Mouse (Mus musculus) spleen, postnatal 4 days (tissue): ENCODE measurements around the gene Obp2b.
"Not testable (repeated sequence)": the region's sequence is repeated elsewhere in the genome, so short reads cannot be mapped to it uniquely, and the experiment has no call there.

Source experiments
- DNase-seq, 2 experiments: peaks; one replicate each; pipeline ENCODE4 v3.0.0; 2022; ENCODE audit warnings: low spot score in 2 of 2

The Obp2b gene

DNA sequence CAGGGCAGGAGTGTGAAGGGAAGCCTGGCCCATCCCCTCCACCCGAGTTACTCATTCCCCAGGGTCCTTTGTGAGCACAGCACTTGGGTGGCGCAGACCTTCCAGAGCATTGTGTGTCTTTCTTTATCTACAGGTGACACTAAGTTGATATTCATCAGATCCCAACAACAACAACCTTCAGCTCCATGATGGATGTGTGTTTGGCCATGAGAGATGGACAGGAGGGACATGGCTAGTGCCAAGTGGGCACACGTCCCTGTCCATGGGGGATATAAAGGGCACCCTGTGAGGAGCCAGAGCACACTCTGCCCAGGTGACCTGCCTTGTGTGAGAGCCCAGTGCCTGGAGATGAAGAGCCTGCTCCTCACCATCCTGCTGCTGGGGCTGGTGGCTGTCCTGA, at the start of gene Obp2b:
TSS of gene Obp2b (plus strand) at position 301 of the 400 bp plus-strand sequence.
- not testable (repeated sequence) for DNase-seq

DNA sequence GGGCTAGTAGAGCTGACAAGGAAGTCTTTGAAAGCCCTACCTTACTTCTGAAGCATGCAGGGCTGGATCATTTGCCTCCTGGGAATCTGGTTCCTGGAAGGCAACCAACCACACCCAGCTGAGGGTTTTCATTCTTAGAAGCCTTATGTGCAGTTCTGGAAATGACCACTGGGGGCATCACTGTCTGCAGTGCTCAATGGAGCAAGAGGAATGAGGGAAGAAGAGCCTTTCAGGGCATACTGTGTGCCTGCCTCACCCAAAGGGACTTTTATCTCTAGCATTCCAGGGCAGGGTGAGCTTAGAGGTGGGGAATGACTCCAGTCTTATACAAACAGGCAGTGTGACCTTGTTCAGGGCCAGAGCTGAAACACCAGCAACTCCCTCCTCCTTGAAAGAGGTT, 42.2 kb upstream of the Obp2b start:
- DNase-seq: peak; percentile 37 to 81

DNA sequence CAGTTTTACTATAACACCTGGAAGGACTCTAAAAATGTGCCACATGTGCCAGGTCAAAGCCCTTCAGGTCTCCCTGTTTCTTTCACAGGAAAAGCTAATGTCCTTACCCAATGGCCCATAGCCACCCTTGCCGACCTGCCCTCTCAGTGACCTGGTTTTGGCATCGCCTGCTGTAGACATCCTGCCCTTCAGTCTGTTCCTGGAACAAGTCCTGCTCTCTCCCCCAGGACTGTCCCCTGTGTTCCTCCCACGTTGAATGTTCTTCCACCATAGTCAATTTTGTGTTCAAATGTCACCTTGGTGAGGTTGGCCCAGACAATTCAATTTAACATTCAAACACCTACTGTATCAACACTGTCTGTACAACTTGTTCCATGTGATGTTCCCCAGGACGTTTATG, 39.9 kb upstream of the Obp2b start:
- no peak for DNase-seq

DNA sequence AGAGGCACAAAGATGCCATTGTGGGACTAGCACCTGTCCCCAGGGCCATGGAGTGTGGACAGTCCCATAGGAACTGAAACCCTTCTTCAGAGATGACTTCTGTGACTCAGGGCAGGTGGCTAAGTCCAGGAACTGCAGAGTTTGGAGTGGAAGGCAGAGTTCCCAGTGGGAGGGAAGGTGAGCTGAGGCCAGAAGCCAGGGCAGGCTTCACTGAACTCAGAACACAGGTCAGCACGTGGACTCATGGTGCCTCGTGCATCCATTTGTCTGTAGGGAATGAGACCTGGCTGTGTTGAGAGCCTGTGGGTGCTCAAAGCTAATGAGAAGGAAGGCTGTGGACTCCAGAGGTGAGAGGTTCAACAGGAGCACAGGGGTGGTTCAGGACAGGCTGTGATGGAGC, 38.1 kb upstream of the Obp2b start:
- no peak for DNase-seq

DNA sequence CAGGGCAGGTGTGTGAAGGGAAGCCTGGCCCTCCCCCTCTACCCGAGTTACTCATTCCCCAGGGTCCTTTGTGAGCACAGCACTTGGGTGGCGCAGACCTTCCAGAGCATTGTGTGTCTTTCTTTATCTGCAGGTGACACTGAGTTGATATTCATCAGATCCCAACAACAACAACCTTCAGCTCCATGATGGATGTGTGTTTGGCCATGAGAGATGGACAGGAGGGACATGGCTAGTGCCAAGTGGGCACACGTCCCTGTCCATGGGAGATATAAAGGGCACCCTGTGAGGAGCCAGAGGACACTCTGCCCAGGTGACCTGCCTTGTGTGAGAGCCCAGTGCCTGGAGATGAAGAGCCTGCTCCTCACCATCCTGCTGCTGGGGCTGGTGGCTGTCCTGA, 37.1 kb upstream of the Obp2b start, which contains the start of gene Obp2a:
TSS of gene Obp2a (plus strand) at position 301 of the 400 bp plus-strand sequence.
- not testable (repeated sequence) for DNase-seq

DNA sequence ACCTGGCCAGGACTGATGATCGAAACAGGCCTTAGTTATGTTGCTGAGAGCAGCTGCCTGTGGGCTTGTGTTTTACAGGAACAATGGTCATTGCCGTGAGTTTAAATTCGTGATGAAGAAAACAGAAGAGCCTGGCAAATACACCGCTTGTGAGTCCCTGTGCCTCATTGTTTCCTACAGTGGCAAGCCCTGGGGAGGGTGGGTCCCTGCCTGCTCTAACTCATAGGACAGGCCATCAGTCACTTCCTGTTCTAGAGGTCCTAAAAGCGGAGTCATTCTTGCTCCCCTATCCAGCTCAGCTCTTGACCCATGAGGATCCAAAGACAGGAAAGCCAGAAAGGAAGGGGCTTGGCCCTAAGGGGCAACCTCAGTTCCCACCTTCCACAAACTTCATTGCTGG, 35.8 kb upstream of the Obp2b start:
- DNase-seq: peak in 1 of 2 experiments; percentile 38

DNA sequence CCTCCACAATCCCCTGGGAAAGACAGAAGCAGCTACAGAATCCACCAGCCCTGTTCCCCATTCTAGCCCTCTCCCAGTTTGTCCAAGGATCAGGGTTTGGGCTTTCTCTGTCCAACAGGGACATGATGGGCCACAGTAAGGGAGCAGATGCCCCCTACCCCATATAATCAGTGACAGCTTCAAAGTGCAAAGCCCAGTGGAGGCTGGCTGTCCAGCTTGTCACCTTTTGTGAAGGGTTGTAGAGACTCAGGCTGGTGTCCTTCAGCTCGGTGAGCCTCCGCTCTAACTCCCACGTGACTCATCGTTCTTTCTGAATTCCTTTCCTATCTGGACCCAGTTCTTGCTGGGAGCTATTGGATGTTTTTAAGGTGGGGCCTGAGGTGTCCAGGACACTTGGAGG, 33.1 kb upstream of the Obp2b start:
- no peak for DNase-seq

DNA sequence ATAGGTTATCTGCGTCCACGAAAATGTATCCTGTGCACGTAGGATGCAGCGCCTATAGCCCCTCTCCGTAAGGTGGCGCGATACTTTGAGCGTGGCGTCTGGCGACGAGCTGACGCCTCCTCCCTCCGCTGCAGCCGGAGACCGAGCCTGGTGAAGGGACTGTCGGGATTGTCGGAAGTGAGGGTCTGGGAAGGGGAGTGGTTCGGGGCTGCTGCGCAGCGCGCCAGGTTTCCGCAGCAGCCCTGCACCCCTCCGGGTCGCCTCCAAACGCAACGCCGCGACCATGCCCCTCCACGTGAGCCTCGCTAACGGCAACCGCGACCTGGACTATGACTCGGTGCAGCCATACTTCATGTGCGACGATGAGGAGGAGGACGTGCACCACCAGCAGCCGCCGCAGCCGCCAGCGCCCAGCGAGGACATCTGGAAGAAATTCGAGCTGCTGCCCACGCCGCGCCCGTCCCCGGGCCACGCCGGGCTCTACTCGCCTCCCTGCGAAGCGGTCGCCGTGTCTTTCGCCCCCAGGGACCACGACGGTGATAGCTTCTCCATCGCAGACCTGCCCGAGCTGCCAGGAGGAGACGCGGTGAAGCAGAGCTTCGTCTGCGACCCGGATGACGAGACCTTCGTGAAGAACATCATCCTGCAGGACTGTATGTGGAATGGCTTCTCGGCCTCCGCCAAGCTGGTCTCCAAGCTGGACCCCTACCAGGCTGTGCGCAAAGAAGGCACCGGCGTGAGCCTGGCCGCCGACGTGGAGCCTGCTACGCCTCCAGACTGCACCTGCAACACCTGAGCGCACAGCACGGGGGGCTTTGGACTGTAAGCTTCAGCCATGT, 29.9 kb upstream of the Obp2b start, which contains the start of gene Bmyc:
TSS of gene Bmyc (plus strand) at position 97 of the 839 bp plus-strand sequence.
- DNase-seq: peak; percentile 43 to 68

DNA sequence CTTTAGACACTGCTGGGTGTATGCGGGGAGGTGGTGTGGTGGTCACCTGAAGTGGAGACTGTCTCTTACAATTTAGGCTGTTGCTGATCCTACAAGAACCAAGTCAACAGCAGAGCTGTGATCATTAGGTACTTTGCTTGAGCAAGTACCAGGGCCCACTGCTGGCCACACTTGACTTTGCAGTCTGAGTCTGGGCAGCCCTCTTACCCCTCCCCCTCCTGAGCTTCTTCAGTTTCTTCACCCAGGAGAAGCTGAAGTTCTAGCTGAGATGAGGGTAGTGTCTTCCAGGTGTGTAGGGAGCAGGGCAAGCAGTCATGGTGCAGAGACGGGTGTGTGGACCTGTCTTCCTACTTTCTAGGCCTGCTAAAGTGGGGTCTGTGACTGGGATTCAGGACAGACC, 28.7 kb upstream of the Obp2b start:
- DNase-seq: peak in 1 of 2 experiments; percentile 28

DNA sequence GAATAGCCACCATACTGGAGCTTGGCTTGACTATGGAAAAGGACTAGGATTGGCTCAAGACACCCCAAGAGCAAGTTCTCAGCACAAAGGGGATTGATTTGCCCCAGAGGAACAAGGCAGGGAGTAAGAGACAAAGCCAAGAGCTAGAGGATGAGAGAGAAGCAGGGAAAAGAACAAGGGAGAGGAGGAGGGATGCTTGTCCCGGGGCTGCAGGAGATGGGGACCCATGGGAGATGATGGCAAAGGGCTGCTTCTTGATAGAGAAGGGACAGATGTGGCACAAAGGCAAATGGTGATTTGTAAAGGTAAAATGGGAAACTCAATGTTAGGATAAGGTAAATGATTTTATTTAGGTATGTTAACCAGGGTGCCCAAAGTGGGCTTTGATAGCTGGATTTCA, 27.8 kb upstream of the Obp2b start:
- not testable (repeated sequence) for DNase-seq

DNA sequence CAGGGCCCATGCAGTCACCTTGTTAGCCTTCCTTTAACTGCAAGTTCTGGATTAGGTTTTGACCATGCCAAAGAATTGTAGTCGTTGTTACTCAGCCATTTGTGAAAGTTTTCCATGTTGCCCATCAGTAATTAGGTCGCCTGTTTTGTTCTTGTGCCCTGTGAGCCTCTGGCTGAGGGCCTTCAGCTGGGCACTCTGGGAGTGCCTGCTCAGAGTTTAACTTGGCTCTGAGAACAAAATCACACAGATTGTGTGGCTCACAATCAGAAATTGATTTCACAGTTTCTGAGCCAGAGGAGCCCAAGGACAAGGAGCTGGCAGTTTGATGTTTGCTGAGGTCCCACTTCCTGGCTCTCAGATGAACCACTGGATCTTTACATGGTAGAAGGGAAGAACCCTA, 27.0 kb upstream of the Obp2b start:
- DNase-seq: not testable (repeated sequence)

DNA sequence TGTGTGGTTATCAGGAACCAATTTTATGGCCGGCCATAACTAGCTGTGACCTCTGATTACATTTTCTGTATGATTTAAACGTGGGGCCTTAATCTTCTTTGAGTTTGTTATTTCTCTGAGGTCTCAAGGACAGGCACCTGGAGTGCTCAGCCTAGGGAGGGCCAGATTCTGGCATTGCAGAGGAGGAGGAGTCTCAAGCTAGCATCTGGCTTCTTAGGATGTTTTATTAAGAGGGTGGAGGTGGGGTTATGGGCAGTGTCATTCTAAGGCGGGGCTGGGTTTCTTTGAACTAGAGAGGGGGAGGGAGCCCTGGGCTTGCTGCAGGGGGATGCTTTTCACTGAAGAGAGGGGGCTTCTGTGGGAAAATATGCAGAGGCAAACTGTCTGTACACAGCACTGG, 25.2 kb upstream of the Obp2b start:
- DNase-seq: not testable (repeated sequence)

DNA sequence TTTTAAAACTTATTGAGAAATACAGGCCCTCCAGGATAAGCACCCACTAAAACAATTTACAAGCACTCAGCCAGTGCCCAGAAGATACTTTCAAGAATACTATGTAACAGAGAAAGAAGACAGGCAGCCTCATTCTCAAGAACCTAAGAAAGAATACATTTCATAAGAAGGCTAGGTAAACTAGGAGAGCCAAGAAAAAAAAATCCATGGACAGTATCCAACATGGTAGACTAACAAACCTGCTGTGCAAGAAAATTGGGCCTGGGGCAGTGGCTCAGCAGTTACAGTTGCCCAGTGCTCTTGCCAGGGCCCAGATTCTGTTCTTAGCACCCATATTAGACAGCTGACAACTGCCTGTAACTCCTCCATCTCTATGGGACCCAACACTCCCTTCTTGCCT, 19.6 kb upstream of the Obp2b start:
- DNase-seq: no peak

DNA sequence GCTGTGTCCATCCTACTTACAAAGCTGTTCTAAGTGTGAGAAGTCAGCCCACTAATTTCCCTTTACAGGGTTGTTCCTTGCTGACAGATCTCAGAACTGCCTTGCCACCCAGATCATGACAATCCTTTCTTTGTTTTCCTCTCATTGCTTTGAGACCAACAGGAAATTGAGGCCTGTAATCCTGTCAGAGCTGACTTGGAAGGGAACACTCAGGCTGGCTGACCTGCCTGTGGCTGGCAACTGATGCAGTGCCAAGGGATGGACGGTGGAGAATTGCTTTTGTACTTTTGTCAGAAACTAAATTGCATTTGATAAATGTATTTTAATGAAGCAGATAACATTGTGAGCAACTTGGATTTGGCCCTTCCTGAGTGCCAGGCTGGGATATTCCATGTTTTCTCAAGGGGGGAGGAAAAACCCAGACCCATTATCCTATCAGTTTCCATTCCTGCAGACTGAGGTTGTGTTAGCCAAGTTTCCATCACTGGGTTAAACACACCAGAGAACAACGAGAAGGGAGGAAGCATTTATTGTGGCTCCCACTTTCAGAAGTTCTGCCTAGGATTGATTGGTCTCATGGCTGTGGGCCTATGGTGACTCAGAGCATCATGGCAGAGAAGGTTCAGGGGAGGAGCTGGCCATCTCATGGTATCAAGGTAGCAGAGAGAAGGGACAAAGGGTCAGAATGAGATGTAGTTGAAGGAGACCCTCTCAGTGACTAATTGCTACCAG, 3.4 kb upstream of the Obp2b start:
- no peak for DNase-seq

DNA sequence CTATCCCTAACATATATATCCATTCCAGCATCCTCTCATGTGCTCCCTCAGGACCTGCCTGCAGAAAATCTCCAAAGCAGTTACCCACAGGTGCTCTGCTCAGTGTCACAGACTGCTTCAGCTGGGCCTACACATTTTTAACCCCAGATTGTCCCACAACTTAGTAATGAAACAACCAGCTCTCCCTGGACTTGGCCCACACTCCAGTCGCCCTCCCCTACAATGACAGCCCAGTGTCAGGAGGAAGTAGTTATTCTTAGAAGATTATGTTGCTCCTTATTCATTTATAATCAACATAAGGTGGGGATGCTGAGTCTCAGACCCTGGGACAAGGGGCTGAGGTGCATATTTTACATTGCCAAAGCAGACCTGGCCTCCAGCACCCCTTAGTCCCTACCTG, 4.9 kb downstream of the Obp2b start:
- DNase-seq: no peak

DNA sequence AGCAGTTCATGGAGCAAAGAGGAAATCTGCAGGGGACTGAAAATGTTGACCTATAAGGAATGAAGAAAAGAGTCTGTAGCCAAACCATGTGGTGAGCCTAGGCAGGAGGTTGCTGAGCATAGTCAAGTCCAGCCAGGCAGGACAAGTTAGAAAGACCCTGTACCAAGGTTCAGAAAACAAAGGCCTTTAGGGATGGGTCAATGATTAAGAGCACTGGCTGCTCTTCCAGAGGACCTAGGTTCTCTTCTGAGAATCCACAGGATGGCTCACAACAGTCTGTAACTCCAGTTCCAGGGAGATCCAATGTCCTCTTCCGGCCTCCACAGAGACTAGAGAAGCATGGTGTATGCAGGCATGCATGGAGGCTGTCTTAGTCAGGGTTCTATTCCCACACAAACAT, 17.4 kb downstream of the Obp2b start:
- DNase-seq: peak in 1 of 2 experiments; percentile 20

DNA sequence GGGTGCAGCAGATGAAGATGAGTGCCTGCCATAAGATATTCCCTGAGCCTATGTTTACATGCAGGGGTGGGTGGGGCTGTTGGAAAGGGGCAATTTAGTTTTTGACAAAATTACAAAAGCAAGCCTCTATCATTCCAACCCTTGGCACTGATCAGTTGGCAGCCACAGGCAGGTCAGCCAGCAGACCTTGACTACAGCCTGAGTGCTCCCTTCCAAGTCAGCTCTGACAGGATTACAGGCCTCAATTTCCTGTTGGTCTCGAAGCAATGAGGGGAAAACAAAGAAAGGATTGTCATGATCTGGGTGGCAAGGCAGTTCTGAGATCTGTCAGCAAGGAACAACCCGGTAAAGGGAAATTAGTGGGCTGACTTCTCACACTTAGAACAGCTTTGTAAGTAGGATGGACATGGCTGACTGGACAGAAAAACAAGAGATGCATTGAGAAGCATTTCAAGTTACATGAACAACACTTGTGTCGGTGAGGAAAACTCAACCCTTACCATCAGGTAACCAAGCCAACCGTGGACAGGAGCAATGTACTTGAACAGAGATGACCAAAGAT, 21.3 kb downstream of the Obp2b start:
- no peak for DNase-seq

DNA sequence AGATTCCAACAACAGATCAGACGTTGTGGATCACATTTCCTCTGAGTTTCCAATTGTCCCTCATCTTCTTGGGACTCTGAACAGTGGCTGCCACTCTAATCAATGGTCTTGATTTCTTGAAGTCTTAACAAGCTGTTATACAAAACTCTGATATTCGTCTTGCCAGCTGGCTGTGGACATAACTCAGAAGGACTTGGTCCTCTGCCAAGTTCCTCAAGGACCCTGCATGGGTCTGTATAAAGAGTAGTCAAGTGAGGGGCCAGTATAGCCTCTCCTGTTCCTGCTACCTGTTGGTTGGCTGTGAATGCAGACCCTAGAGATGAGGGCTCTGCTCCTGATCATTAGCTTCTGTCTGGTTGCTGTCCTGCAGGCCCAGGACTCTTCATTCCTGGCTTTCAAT, 28.5 kb downstream of the Obp2b start, which contains the start of gene Lcn3:
TSS of gene Lcn3 (plus strand) at position 301 of the 400 bp plus-strand sequence.
- no peak for DNase-seq

DNA sequence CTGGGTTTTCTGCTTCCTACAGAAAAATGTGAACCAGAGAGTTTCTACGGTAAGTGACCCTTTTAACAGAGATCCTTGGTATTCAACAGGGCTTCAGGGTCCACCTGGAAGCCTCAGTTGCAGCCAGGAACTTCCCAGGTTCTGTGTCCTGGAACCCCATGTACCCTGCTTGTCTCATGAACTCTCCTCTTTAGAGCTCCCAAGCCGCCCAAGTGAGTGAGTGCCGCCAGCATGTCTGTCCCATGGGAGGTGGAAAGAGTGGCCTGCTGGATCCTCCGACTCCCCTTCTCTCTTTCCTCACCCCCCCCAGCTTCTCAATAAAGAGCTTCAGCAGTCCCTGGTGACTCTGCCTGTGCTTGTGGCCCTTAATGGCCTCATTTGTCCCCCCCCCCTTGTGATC, 31.0 kb downstream of the Obp2b start:
- no peak for DNase-seq

DNA sequence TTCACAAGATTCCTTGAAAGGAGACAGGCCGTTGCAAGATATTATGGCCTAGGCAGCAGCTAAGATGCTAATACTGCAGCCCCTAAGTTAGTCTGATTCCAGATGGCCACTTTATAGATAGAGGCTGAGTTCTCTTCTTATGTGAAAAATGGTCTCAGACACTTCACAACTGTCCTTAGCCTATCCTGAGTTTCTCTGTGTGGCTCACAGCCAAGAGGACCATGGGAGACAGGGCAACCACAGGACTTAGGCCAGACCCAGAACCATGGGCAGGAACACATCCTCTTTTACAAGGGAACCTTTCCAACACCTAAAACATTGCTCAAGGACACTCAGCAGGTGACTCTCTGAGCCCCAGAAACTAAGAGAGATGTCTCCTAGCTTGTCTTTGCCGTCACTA, 36.7 kb downstream of the Obp2b start:
- no peak for DNase-seq

DNA sequence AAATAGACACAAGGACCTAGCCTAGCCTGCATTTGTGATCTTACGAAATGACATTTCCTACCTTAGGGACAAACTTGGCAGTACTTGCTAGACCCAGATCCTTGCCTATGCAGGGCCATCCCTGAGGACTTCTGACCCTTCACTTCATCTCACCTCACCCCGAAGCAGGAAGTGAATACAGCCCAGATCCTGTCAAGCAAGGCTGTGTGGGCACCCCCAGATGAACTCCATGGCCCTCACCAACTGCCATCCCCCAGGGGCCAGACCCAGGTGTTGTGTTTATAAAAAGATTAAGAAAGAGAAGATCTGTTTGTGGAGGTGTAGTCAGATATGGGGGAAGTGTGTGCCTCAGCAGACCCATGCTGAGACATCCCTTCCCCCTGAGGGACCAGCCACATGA, 37.8 kb downstream of the Obp2b start:
- no peak for DNase-seq

DNA sequence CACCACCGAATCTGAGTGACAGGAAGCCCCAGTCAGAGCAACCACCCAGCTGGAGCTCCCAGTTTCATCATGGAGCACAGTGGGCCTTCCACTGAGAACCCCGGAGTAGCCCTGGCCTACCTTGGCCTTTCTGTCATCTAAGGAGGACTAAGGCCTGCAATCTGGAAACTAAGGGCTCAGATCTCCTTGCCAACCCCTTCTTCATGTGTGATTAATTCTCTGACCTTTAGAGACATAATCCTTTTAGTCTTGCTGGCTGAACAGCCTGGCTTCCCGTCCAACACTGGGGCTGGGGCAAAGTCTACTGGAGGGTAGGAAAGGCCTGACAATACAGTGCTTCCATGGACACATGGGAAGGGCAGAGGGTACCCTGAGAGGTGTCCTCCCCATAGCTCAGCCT, 39.2 kb downstream of the Obp2b start:
- DNase-seq: no peak

DNA sequence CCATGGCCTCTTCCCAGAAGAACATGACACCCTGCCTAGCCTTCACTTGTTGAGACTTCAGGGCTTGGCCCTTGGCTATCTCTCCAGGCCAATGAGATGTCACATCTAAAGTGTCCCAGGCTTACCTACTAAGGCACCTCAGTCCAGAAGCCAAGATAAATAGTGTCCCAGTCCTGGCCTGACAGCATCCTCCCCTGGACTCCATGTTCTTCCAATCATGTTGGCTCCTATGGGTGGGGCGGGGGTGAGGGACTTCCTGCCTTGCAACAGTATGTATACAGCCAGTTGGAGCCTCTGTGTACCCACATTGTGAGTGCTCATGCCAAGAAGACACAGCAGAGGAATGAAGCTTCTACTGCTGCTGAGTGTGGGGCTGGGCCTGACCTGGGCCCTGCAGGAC, 39.9 kb downstream of the Obp2b start, which contains the start of gene Lcn11:
TSS of gene Lcn11 (plus strand) at position 301 of the 400 bp plus-strand sequence.
- no peak for DNase-seq
